Mouse (Mus musculus) midbrain, embryonic 16.5 days (tissue): ENCODE measurements around the gene Fabp1. TPM values are rescaled to one million over a fixed set of nuclear protein-coding genes. Genes with fewer than 3 reads are reported as not detected.

Source experiments
- ATAC-seq: fragments of 200-750 bp; cut with Nextera tagmentation; 2 replicates; pipeline ENCODE4 v1.8.0; 2017; ENCODE audit warnings: moderate TSS enrichment
- H3K27ac ChIP-seq: fragments of 300-500 bp; sonication (generic); 2 replicates; pipeline ENCODE4 v1.5.1; 2014; ENCODE audit warnings: mild to moderate bottlenecking, low read length, mixed read lengths
- H3K27me3 ChIP-seq: fragments of 300-500 bp; sonication (generic); 2 replicates; pipeline ENCODE4 v1.6.1; 2014; ENCODE audit warnings: low read depth, low read length, mixed read lengths; ENCODE audit not compliant: control insufficient read depth, insufficient read depth
- H3K36me3 ChIP-seq: fragments of 300-500 bp; sonication (generic); 2 replicates; pipeline ENCODE4 v1.6.1; 2014; ENCODE audit warnings: mild to moderate bottlenecking, low read length, moderate library complexity, mixed read lengths; ENCODE audit not compliant: control insufficient read depth, insufficient read depth
- H3K4me1 ChIP-seq: fragments of 300-500 bp; sonication (generic); 2 replicates; pipeline ENCODE4 v1.6.1; 2014; ENCODE audit warnings: mild to moderate bottlenecking, low read length, mixed read lengths; ENCODE audit not compliant: control insufficient read depth, insufficient read depth
- H3K4me2 ChIP-seq: fragments of 300-500 bp; sonication (generic); 2 replicates; pipeline ENCODE4 v1.6.1; 2014; ENCODE audit warnings: mild to moderate bottlenecking, low read length, mixed read lengths
- H3K4me3 ChIP-seq: fragments of 300-500 bp; sonication (generic); 2 replicates; pipeline ENCODE4 v1.5.1; 2014; ENCODE audit warnings: low read depth, mild to moderate bottlenecking, low read length, moderate library complexity, mixed read lengths
- H3K9ac ChIP-seq: fragments of 300-500 bp; sonication (generic); 2 replicates; pipeline ENCODE4 v1.6.1; 2014; ENCODE audit warnings: low read depth, low read length, mixed read lengths
- H3K9me3 ChIP-seq: fragments of 300-500 bp; sonication (generic); replicated peaks from 2 replicates; pipeline ENCODE4 v1.6.1; 2014; ENCODE audit warnings: mild to moderate bottlenecking, low read length, mixed read lengths; ENCODE audit not compliant: control insufficient read depth, poor library complexity, severe bottlenecking
- WGBS: fragments of 180-500 bp; shearing (Covaris S2); extraction: QIAGEN DNeasy Blood & Tissue Kit; methylation state at CpG from one replicate; pipeline ENCODE4 v1.1.7; 2014; 5-methylcytosine and 5-hydroxymethylcytosine counted together
- polyA plus RNA-seq: library from polyadenylated mRNA; unstranded; fragments of >200 nt; fragmentation: Nextera tagmentation; extraction: Ambion mirVana; gene quantifications from 2 replicates; pipeline ENCODE4 v1.2.1, GENCODE M21; 2015

The Fabp1 gene
- polyA plus RNA-seq, 1 experiment from 2014 or later: not detected

- no peak overlapping the region for H3K27ac ChIP-seq
- 60% methylated on average over 5 of the region's 5 CpGs for WGBS
- H3K4me3 ChIP-seq: no peak overlapping the region
- H3K9me3 ChIP-seq: no peaks in the 10 kb centered on the region
- no peaks in the 10 kb centered on the region for H3K36me3 ChIP-seq
- no peak overlapping the region for H3K4me2 ChIP-seq
- no peaks in the 10 kb centered on the region for H3K4me1 ChIP-seq
- no peaks in the 10 kb centered on the region for H3K27me3 ChIP-seq
- ATAC-seq: no peak
- no peak overlapping the region for H3K9ac ChIP-seq
These were observed 2.3 kb downstream of the Fabp1 start for GRCm38 (mm10) chr6:71201925-71202324.

DNA sequence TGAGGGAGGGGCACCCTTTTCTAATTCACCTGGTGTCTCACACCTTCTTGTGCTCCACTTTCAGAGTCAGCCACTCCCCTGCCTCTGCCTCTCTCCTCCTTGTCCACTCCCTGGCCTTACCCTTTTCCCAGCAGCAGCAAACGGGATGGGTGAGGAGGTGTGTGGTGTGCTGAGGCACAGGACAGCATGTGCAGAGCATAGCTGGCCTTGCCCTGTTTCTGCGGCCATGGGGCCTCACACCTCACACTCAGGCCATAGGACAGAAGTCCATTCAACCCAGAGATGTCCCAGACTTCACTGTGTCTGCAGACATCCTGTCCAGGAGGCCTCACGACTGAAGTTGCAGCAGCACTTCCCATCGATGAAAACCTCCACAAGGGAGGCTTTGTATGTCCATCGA, 4.0 kb downstream of the Fabp1 start:
- H3K9me3 ChIP-seq: no peaks in the 10 kb centered on the region
- no peak overlapping the region for H3K27ac ChIP-seq
- H3K27me3 ChIP-seq: no peaks in the 10 kb centered on the region
- no peak overlapping the region for H3K4me2 ChIP-seq
- no peaks in the 10 kb centered on the region for H3K36me3 ChIP-seq
- H3K9ac ChIP-seq: no peak overlapping the region
- 91% methylated on average over 5 of the region's 5 CpGs for WGBS
- H3K4me1 ChIP-seq: no peaks in the 10 kb centered on the region
- ATAC-seq: no peak
- no peak overlapping the region for H3K4me3 ChIP-seq

GRCm38 (mm10) chr6:71204166-71204565, 4.5 kb downstream of the Fabp1 start:
- no peak overlapping the region for H3K4me3 ChIP-seq
- H3K9ac ChIP-seq: no peak overlapping the region
- H3K4me2 ChIP-seq: no peak overlapping the region
- no peaks in the 10 kb centered on the region for H3K27me3 ChIP-seq
- no peaks in the 10 kb centered on the region for H3K36me3 ChIP-seq
- no peaks in the 10 kb centered on the region for H3K4me1 ChIP-seq
- WGBS: 93% methylated on average over 8 of the region's 8 CpGs
- no peaks in the 10 kb centered on the region for H3K9me3 ChIP-seq
- no peak for ATAC-seq
- no peak overlapping the region for H3K27ac ChIP-seq

GRCm38 (mm10) chr6:71208691-71209090, 9.1 kb downstream of the Fabp1 start:
- Histone ChIP-seq H3K9me3 (no peaks in the 10 kb centered on the region), H3K4me2 (no peak overlapping the region), H3K4me1 (no peaks in the 10 kb centered on the region), H3K27ac (no peak overlapping the region), H3K36me3 (no peaks in the 10 kb centered on the region), H3K4me3 (no peak overlapping the region), H3K27me3 (no peaks in the 10 kb centered on the region), H3K9ac (no peak overlapping the region)
- ATAC-seq: no peak
- 94% methylated on average over 2 of the region's 2 CpGs for WGBS

GRCm38 (mm10) chr6:71211917-71212316, 12.3 kb downstream of the Fabp1 start:
- H3K4me2 ChIP-seq: no peak overlapping the region
- H3K9me3 ChIP-seq: no peaks in the 10 kb centered on the region
- 62% methylated on average over 7 of the region's 7 CpGs for WGBS
- H3K9ac ChIP-seq: no peak overlapping the region
- no peaks in the 10 kb centered on the region for H3K27me3 ChIP-seq
- H3K4me1 ChIP-seq: no peaks in the 10 kb centered on the region
- no peak for ATAC-seq
- H3K4me3 ChIP-seq: no peak overlapping the region
- no peaks in the 10 kb centered on the region for H3K36me3 ChIP-seq
- no peak overlapping the region for H3K27ac ChIP-seq

DNA sequence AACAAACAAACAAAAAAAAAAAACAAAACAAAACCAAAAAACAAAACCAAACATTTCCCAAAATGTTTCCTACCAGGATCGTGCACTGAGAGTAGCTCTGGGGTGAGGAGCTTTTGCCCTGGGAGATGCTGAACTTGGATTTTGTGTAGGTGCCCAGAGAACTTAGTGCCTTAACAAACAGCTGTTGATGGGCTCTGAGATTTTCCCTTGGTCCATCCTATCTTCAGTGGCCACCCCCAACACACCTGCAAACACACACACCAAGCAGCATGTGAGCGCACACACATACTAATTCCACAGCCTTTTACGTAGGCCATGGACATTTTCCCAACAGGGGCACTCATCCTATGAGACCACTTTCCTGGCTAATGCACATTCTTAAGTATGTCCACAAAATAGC, 12.8 kb downstream of the Fabp1 start:
- H3K4me2 ChIP-seq: no peak overlapping the region
- H3K9ac ChIP-seq: no peak overlapping the region
- H3K27ac ChIP-seq: no peak overlapping the region
- no peak for ATAC-seq
- H3K27me3 ChIP-seq: no peaks in the 10 kb centered on the region
- H3K9me3 ChIP-seq: no peaks in the 10 kb centered on the region
- H3K4me1 ChIP-seq: no peaks in the 10 kb centered on the region
- H3K4me3 ChIP-seq: no peak overlapping the region
- WGBS: 97% methylated on average over 3 of the region's 3 CpGs
- H3K36me3 ChIP-seq: no peaks in the 10 kb centered on the region

DNA sequence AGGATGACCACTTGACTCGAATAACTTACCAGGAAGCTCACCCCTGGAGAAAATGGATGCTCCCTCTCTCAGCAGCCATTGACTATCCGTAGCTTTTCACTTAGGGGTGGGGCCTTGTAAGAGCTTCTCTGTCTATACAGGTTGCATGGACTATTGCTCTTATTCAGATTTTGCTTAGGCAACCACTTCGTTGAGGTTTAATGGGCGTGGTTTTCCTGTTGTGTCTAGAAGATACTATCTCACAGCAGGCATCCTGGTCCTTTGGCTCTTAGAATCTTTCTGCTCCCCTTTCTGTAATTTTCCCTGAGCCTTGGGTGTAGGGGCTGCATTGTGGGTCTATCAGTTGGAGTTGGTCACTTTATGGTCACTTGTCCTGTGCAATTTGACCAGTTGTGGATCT, 21.9 kb downstream of the Fabp1 start:
- 88% methylated on average over 4 of the region's 4 CpGs for WGBS
- no peak for ATAC-seq
- Histone ChIP-seq H3K27ac (no peak overlapping the region), H3K4me1 (no peaks in the 10 kb centered on the region), H3K9ac (no peak overlapping the region), H3K4me3 (no peak overlapping the region), H3K4me2 (no peak overlapping the region), H3K27me3 (no peaks in the 10 kb centered on the region), H3K36me3 (no peaks in the 10 kb centered on the region), H3K9me3 (no peaks in the 10 kb centered on the region)

GRCm38 (mm10) chr6:71224184-71224943, 24.7 kb downstream of the Fabp1 start:
- Histone ChIP-seq H3K36me3 (no peaks in the 10 kb centered on the region), H3K27me3 (no peaks in the 10 kb centered on the region), H3K4me2 (no peak overlapping the region), H3K9ac (no peak overlapping the region), H3K4me3 (no peak overlapping the region), H3K9me3 (no peaks in the 10 kb centered on the region), H3K4me1 (peaks cover 5% of the 10 kb centered on the region; the same call in 1 of the 2 replicates), H3K27ac (no peak overlapping the region)
- no peak for ATAC-seq
- 89% methylated on average over 3 of the region's 3 CpGs for WGBS

GRCm38 (mm10) chr6:71226544-71226943, 26.9 kb downstream of the Fabp1 start:
- Histone ChIP-seq H3K27ac (no peak overlapping the region), H3K9me3 (no peaks in the 10 kb centered on the region), H3K36me3 (no peaks in the 10 kb centered on the region), H3K4me2 (no peak overlapping the region), H3K9ac (no peak overlapping the region), H3K27me3 (no peaks in the 10 kb centered on the region), H3K4me3 (no peak overlapping the region), H3K4me1 (peaks cover 5% of the 10 kb centered on the region; the same call in 1 of the 2 replicates)
- WGBS: 14% methylated on average over 6 of the region's 6 CpGs
- ATAC-seq: no peak
